Mouse (Mus musculus) forebrain, embryonic 12.5 days (tissue): ENCODE measurements around the gene Erg28. TPM values are rescaled to one million over a fixed set of nuclear protein-coding genes. Genes with fewer than 3 reads are reported as not detected.

ENCODE experiments used
- ATAC-seq: fragments of 200-750 bp; cut with Nextera tagmentation; 2 replicates; pipeline ENCODE4 v1.8.0; 2017; ENCODE audit warnings: moderate TSS enrichment; ENCODE audit not compliant: low FRiP score
- H3K27ac ChIP-seq: fragments of 300-500 bp; sonication (generic); 2 replicates; pipeline ENCODE4 v1.5.1; 2016; ENCODE audit warnings: mild to moderate bottlenecking
- H3K27me3 ChIP-seq: fragments of 300-500 bp; sonication (generic); 2 replicates; pipeline ENCODE4 v1.6.1; 2016; ENCODE audit warnings: mild to moderate bottlenecking
- H3K36me3 ChIP-seq: fragments of 300-500 bp; sonication (generic); replicated peaks from 2 replicates; pipeline ENCODE4 v1.6.1; 2016; ENCODE audit warnings: mild to moderate bottlenecking
- H3K4me1 ChIP-seq: fragments of 300-500 bp; sonication (generic); 2 replicates; pipeline ENCODE4 v1.6.1; 2016
- H3K4me2 ChIP-seq: fragments of 300-500 bp; sonication (generic); 2 replicates; pipeline ENCODE4 v1.6.1; 2016; ENCODE audit warnings: mild to moderate bottlenecking, moderate library complexity
- H3K4me3 ChIP-seq: fragments of 300-500 bp; sonication (generic); replicated peaks from 2 replicates; pipeline ENCODE4 v1.5.1; 2016; ENCODE audit warnings: mild to moderate bottlenecking
- H3K9ac ChIP-seq: fragments of 300-500 bp; sonication (generic); 2 replicates; pipeline ENCODE4 v1.6.1; 2016; ENCODE audit warnings: mild to moderate bottlenecking
- H3K9me3 ChIP-seq: fragments of 300-500 bp; sonication (generic); 2 replicates; pipeline ENCODE4 v1.6.1; 2016
- WGBS: fragments of 180-500 bp; shearing (Covaris S2); methylation state at CpG from one replicate; pipeline ENCODE4 v1.1.7; 2016; 5-methylcytosine and 5-hydroxymethylcytosine counted together
- polyA plus RNA-seq: library from polyadenylated mRNA; unstranded; fragments of >200 nt; fragmentation: Nextera tagmentation; extraction: Ambion mirVana; gene quantifications from 2 replicates; pipeline ENCODE4 v1.2.1, GENCODE M21; 2016

Erg28 gene
- polyA plus RNA-seq, 1 experiment from 2014 or later = 97.7 TPM

DNA sequence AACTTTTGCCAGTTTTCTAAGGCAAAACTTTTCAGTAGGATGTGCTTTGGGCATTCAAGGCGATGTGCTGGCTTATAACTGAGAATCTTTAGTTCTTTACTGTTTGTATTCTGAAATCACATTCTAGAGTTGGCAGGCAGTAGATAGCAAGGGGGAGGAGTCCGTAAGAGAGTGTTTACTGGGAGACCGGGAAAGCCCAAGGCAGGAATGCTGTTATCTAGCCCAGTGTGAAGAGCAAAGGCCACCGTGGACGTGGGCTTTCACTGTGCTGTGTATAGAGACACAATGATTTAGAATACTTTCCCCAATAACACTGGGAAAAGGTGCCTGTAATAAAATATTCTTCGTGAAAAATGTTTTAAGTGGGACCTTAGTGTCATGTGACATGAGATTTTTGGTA, 14.6 kb downstream of the Erg28 start:
- peaks cover 32% of the 10 kb centered on the region for H3K36me3 ChIP-seq
- WGBS = 80% methylated on average over 6 of the region's 6 CpGs
- no peak overlapping the region for H3K27ac ChIP-seq
- no peaks in the 10 kb centered on the region for H3K27me3 ChIP-seq
- H3K4me2 ChIP-seq = no peak overlapping the region
- H3K9ac ChIP-seq = no peak overlapping the region
- no peaks in the 10 kb centered on the region for H3K4me1 ChIP-seq
- no peaks in the 10 kb centered on the region for H3K9me3 ChIP-seq
- ATAC-seq = no peak
- no peak overlapping the region for H3K4me3 ChIP-seq

DNA sequence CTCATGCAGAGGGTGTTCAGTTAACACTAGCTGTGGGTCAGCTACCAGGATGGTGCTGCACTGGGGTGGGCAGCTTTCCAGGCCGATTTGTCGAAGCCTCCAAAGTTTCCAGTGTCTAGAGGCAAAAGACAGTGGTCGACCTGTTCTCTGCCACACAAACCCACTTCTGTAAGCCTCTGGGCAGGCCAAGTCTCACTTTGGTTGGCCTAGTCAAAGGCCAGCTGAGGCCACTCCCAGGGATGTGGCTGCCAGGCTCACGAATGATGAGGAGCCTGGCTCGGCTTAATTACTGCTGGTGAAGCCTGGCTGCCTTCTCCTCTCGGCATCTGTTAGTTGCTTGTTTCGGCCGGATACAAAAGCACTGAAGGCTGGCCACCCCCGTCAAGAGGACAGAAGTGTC, 24.3 kb downstream of the Erg28 start:
- Histone ChIP-seq H3K36me3 (no peaks in the 10 kb centered on the region), H3K9ac (no peak overlapping the region), H3K27ac (no peak overlapping the region), H3K9me3 (no peaks in the 10 kb centered on the region), H3K27me3 (no peaks in the 10 kb centered on the region), H3K4me2 (no peak overlapping the region), H3K4me1 (no peaks in the 10 kb centered on the region), H3K4me3 (no peak overlapping the region)
- WGBS = 60% methylated on average over 9 of the region's 9 CpGs
- no peak for ATAC-seq

DNA sequence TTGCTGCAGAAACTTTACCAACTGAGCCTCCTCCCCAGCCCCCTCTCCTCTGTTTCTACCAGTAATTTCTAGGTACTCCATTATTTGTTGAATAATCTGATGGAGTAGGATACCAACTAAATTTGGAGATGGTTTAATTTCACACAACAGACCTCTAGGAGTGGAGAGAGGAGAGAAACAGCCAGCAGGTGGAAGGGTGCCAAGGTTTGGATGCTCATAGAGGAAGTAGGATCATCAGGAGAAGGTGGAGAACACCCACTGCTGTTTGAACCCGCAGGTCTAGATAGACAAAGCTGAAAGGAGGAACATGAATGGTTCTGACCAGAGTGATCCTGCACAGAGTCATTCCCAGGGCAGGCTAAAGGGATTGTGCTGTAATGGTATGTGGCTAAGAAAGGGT, 28.8 kb downstream of the Erg28 start:
- no peak overlapping the region for H3K4me3 ChIP-seq
- no peaks in the 10 kb centered on the region for H3K36me3 ChIP-seq
- 83% methylated on average over 1 of the region's 1 CpGs for WGBS
- H3K27ac ChIP-seq = no peak overlapping the region
- no peaks in the 10 kb centered on the region for H3K27me3 ChIP-seq
- no peaks in the 10 kb centered on the region for H3K9me3 ChIP-seq
- no peak overlapping the region for H3K9ac ChIP-seq
- ATAC-seq = no peak
- H3K4me1 ChIP-seq = no peaks in the 10 kb centered on the region
- no peak overlapping the region for H3K4me2 ChIP-seq

DNA sequence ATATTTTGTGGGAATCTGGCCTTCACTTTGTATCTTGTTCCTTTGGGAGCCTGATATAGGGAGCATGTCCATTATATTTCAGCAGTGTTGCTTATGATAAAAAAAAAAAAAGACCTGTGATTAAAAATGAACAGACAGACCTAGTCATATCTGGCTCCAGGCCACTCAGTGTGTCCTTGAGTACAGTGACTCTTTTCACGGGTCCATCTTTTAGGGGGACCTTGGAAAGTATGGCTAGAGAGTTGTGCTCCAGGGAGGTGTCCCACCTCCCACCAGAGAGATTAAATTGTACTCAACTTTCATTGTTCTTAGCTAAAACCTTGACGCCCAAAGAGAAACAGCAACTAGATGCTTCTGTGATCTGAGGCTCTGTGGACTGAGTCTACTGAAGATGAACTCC, 30.3 kb downstream of the Erg28 start:
- Histone ChIP-seq H3K4me1 (no peaks in the 10 kb centered on the region), H3K36me3 (no peaks in the 10 kb centered on the region), H3K9ac (no peak overlapping the region), H3K4me2 (no peak overlapping the region), H3K4me3 (no peak overlapping the region), H3K27ac (no peak overlapping the region), H3K27me3 (no peaks in the 10 kb centered on the region), H3K9me3 (no peaks in the 10 kb centered on the region)
- WGBS = 81% methylated on average over 2 of the region's 2 CpGs
- no peak for ATAC-seq

DNA sequence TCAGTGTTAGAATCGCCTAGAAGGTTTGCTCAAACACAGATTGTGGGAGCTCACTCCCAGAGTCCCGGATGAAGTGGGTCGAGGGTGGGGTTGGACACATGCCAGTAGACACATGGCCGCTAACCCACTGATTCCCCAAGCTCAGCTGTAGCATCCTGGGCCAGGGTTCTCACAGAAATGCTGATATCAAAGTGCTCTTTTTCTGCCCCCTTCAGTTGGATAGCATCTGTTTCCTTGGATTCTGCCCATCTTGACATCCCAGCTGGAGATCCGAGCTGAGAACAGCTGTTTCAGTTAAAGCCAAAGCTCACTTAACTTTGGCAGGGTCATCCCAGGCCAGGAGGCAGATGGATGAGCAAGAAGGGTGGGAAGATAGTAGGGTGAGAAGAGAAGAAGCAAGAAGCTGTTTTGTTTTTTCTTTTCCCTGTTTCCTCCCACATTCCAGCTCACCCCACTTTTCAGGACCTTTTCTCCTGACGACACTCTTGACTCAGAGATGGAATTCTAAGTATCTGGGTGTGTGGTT, 31.5 kb downstream of the Erg28 start:
- Histone ChIP-seq H3K9ac (no peak overlapping the region), H3K27ac (no peak overlapping the region), H3K4me2 (no peak overlapping the region), H3K4me1 (no peaks in the 10 kb centered on the region), H3K27me3 (no peaks in the 10 kb centered on the region), H3K9me3 (no peaks in the 10 kb centered on the region), H3K4me3 (no peak overlapping the region), H3K36me3 (no peaks in the 10 kb centered on the region)
- no peak for ATAC-seq
- 79% methylated on average over 6 of the region's 6 CpGs for WGBS

DNA sequence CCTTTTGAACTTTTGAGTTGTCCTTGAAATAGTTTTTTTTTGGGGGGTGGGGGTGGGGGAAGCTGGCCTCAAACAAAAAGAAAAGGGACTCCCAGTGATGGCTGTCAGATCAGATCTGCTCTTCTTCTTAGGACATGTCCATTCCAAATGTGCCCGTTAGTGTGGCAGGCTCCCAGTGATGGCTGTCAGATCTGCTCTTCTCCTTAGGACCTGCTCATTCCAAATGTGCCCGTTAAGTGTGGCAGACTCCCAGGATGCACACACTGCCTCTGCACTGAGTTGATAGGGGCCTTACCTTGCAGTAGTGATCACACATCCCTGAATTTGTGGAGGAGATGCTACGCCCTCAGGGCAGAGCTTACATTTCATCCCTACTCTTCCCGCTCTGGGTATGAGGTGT, 32.2 kb downstream of the Erg28 start:
- Histone ChIP-seq H3K27me3 (no peaks in the 10 kb centered on the region), H3K36me3 (no peaks in the 10 kb centered on the region), H3K4me1 (no peaks in the 10 kb centered on the region), H3K9me3 (no peaks in the 10 kb centered on the region), H3K4me2 (no peak overlapping the region), H3K27ac (no peak overlapping the region), H3K9ac (no peak overlapping the region), H3K4me3 (no peak overlapping the region)
- no peak for ATAC-seq
- 89% methylated on average over 4 of the region's 4 CpGs for WGBS

DNA sequence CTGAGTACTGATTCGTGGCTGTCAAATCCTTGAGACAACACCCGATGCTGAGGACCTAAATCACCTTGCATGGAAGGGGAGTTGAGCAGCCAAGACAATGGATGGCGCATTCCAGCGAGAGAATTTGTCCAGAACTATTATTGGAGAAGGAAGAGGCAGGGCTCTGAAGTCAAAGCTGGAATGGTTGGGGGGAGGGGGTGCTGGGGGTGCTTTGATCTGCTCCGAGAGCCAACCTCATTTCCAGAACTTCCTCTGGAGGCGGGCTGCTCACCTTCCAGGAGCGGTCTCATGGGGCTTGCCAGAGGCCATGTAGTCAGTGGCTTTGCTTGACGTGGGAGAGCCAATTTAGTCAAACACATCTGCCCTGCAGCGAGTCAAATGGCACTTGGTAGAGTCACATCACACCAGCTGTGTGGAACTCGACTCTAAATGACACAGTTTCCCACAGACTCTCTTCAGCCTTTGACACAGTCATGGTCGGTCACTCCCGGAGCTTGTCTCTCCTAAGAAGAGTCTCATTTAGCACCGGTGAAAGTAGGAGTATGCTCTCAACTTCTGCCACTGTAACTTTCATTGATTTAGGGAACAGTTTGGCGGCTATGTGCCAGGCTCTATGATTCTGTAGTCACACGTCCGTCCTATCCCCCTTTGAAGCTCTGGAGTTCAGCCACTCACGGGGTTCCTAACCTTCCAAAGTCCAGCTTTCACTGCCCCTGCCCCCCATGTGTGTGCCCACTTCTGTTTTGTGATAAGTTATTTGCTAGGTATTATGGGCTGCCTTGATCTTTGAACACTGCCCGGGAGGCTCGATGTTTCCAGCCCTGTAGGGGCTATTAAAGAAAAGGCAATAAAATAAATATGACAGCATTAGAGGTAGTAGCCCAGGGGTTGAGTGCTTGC, 39.2 kb downstream of the Erg28 start:
- H3K27ac ChIP-seq = no peak overlapping the region
- no peak overlapping the region for H3K9ac ChIP-seq
- no peak for ATAC-seq
- H3K4me3 ChIP-seq = no peak overlapping the region
- H3K27me3 ChIP-seq = no peaks in the 10 kb centered on the region
- 83% methylated on average over 19 of the region's 19 CpGs for WGBS
- no peaks in the 10 kb centered on the region for H3K4me1 ChIP-seq
- H3K36me3 ChIP-seq = no peaks in the 10 kb centered on the region
- no peak overlapping the region for H3K4me2 ChIP-seq
- H3K9me3 ChIP-seq = no peaks in the 10 kb centered on the region

DNA sequence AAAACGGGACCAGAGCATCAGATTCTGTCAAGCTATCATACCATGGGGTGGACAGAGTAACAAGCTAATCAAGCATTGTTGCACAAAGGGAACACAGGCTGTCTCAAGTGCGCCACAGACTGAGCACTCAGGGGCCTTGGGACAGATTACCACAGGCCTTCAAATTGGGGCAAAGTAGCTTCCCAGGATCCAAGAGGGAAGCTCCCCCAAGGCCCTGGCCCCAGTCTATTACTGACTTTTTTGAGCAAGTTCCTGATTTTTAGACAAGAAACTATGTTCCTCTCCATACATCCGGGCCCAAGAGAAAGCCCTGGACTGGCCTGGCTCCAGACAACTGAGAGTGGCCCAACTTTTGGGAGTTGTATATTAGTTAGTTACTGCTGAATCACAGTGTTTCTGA, 42.7 kb downstream of the Erg28 start:
- no peak overlapping the region for H3K9ac ChIP-seq

DNA sequence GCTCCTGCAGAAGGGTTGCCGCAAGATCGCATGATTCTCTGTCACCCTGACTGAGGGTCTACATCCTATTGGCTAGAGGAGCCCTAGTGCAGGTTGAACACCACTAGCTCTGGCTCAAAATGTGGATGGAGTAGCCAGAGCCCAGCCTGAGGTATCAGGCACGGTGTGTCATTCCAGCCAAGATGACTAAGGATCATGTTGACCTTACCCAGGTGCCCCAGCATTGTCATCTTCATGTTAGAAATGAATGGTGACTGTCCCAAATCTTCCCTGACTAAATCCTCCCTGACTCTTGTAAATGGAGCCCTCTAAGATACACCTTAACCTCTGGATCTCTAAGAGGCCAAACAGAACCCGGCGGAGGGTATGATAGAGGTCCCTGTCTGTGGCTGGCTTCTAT, 44.6 kb downstream of the Erg28 start:
- H3K9ac ChIP-seq = no peak overlapping the region
- H3K27ac ChIP-seq = no peak overlapping the region
- no peaks in the 10 kb centered on the region for H3K27me3 ChIP-seq
- no peak overlapping the region for H3K4me3 ChIP-seq
- no peaks in the 10 kb centered on the region for H3K36me3 ChIP-seq
- no peaks in the 10 kb centered on the region for H3K9me3 ChIP-seq
- ATAC-seq = no peak
- H3K4me2 ChIP-seq = no peak overlapping the region
- H3K4me1 ChIP-seq = peaks cover 5% of the 10 kb centered on the region; the same call in 1 of the 2 replicates
- 98% methylated on average over 5 of the region's 5 CpGs for WGBS

More for the DNA sequence above, 42.7 kb downstream of the Erg28 start:
- no peaks in the 10 kb centered on the region for H3K36me3 ChIP-seq
- H3K4me2 ChIP-seq = no peak overlapping the region
- no peak overlapping the region for H3K4me3 ChIP-seq
- peaks cover 5% of the 10 kb centered on the region; the same call in 1 of the 2 replicates for H3K4me1 ChIP-seq
- ATAC-seq = no peak
- no peaks in the 10 kb centered on the region for H3K27me3 ChIP-seq
- no peak overlapping the region for H3K27ac ChIP-seq
- H3K9me3 ChIP-seq = no peaks in the 10 kb centered on the region
- 85% methylated on average over 3 of the region's 3 CpGs for WGBS

DNA sequence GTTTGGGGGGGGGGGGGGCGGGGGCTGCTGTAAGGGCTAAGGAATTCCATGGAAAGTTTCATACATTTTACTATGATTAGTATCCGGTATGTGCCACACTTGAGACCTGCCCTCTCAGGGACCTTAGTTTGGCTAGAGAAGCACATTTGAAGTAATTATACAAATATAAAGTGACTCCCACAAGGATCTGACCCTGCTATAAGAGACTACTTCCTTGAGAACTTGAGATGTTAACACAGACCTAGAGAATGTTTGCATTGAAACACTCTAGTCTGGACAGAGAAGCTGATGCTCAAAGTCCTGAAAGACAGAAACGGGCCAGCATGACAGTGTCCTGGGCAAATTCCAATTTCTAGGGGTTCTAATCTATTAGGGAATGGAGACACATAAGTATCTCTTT, 45.4 kb downstream of the Erg28 start:
- H3K9ac ChIP-seq = no peak overlapping the region
- H3K4me3 ChIP-seq = no peak overlapping the region
- H3K4me1 ChIP-seq = peaks cover 5% of the 10 kb centered on the region; the same call in 1 of the 2 replicates
- 91% methylated on average over 3 of the region's 3 CpGs for WGBS
- H3K27ac ChIP-seq = no peak overlapping the region
- H3K27me3 ChIP-seq = no peaks in the 10 kb centered on the region
- H3K9me3 ChIP-seq = no peaks in the 10 kb centered on the region
- ATAC-seq = no peak
- H3K36me3 ChIP-seq = no peaks in the 10 kb centered on the region
- no peak overlapping the region for H3K4me2 ChIP-seq

DNA sequence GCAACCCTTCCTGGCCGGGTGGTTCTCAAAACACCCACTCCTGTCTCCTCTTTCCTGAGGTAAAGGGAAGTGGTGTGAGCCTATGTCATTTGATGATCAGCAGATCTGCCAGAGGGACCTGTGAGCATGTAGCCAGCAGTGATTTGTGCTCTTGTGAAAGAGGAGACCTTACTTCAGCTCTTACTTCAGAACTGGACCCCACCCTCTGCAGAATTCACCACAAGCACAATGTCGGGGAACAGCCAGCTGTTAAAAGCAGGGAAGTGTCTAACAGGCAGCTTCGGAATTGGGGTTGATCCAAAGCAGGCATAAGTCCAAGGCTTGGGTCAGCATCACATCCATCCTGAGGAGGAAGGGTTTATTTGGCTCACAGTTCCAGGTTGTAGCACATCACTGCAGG, 53.0 kb downstream of the Erg28 start:
- no peaks in the 10 kb centered on the region for H3K36me3 ChIP-seq
- no peak overlapping the region for H3K27ac ChIP-seq
- H3K9ac ChIP-seq = no peak overlapping the region
- ATAC-seq = no peak
- 0 out of 2 replicates have a peak, but pooled peaks cover 5% of the 10 kb centered on the region for H3K9me3 ChIP-seq
- H3K4me2 ChIP-seq = no peak overlapping the region
- no peaks in the 10 kb centered on the region for H3K4me1 ChIP-seq
- 87% methylated on average over 3 of the region's 3 CpGs for WGBS
- peaks cover 2% of the 10 kb centered on the region; the same call in 1 of the 2 replicates for H3K27me3 ChIP-seq
- H3K4me3 ChIP-seq = no peak overlapping the region

DNA sequence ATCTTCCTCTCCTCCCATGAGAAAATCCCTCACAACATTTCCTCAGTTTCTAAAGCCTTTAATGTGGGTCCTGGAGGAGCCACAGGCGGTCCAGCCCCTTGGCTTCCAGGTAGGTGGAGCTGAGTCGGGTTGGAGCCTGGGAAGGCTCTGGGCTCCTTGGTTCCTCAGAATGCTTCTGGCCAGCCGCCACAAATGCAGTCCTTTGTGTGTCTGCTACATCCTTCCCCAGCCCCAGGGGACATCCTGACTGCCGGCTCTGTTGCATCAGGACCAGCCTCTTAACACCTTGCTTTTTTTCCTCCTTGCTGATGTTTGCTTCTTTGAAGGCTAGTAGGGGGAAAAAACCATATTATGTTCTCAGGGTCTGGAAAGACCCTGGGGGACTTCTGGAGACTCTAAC, 56.6 kb downstream of the Erg28 start:
- H3K4me2 ChIP-seq = no peak overlapping the region
- H3K9ac ChIP-seq = no peak overlapping the region
- no peak overlapping the region for H3K27ac ChIP-seq
- H3K36me3 ChIP-seq = no peaks in the 10 kb centered on the region
- no peaks in the 10 kb centered on the region for H3K4me1 ChIP-seq
- H3K9me3 ChIP-seq = no peaks in the 10 kb centered on the region
- 46% methylated on average over 4 of the region's 4 CpGs for WGBS
- H3K4me3 ChIP-seq = no peak overlapping the region
- peaks cover 2% of the 10 kb centered on the region; the same call in 1 of the 2 replicates for H3K27me3 ChIP-seq
- no peak for ATAC-seq

DNA sequence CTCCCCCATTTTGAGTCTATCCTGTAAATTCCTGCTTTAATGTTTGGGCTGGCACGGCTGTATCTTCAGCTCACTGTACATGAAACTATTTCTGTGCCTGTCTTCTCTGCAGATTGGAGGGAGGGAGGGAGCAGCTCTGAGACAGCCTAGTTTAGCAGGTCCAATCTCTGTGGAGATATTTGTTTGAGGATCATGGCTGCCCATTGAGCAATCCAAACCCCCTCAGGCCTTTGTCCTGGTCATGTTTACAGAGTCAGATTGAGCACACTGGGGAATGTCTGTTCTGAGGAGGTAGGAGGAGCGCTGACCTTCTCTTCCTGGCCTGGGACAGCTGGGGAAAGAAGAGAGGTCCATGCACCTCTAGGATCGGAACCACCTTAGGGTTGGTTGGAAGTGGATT, 58.1 kb downstream of the Erg28 start:
- ATAC-seq = no peak
- H3K9me3 ChIP-seq = no peaks in the 10 kb centered on the region
- H3K4me1 ChIP-seq = no peaks in the 10 kb centered on the region
- 95% methylated on average over 3 of the region's 3 CpGs for WGBS
- H3K9ac ChIP-seq = no peak overlapping the region
- H3K36me3 ChIP-seq = no peaks in the 10 kb centered on the region
- no peak overlapping the region for H3K4me2 ChIP-seq
- H3K4me3 ChIP-seq = no peak overlapping the region
- H3K27me3 ChIP-seq = peaks cover 2% of the 10 kb centered on the region; the same call in 1 of the 2 replicates
- no peak overlapping the region for H3K27ac ChIP-seq
